Mouse (Mus musculus) layer of hippocampus, adult 8-10 months (tissue): ENCODE data around the gene Uhrf1bp1. TPM values are rescaled to one million over a fixed set of nuclear protein-coding genes. Genes with fewer than 3 reads are reported as not detected.
A peak's percentile ranks its signal among the peaks of the same experiment; 100 is the strongest.

ENCODE experiments used
- DNase-seq, 2 experiments: peaks; one replicate each; pipeline ENCODE4 v3.0.0; 2022; ENCODE audit warnings: low spot score in 2 of 2
- total RNA-seq, 4 experiments: library from RNA; stranded (reverse); gene quantifications; 2 replicates each; pipeline ENCODE4 v1.2.4; 2022

Uhrf1bp1 gene
- total RNA-seq, 4 experiments from 2014 or later = 17.5 to 20.4 (median 18.4) TPM

- DNase-seq = peak; percentile 96 to 97
These were observed 16.6 kb upstream of the Uhrf1bp1 start for GRCm38 (mm10) chr17:27839469-27840252.

DNA sequence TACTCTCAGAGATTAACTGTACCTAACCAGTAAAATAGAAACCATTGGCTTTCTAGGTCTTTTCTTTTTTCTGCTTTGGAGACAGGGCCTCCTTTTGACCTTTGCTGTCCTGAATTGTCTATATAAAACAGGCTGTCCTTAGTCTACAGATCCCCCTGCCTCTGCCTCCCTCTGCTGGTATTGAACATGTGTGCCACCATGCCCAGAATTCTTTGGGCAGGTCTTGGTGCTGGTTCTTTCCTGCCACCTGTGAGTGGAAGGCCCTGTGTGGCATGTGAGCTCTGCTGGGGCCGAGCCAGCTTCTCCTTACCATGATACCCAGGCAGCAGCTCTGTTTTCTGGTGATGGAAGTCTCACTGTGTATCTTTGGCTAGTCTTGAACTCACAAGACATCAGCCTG is 7.9 kb upstream of the Uhrf1bp1 start:
- no peak for DNase-seq

DNA sequence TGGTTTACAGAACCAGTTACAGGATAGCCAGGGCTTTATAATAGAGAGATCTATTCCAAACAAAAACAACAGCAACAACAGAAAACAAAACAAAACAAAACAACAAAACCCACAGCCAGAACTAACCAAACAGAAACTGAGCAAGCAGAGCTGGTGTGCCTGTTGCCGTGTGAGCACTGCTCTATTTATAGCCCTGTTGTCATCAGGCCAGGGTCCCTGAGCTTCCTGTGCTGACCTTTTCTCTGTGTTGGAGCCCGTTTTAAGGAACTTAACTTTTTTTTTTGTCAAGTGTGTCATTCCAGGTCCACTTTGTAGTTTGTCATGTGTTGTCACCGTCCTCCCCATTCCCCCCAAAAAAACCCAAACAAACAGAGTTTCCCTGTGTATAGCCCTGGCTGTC is 5.2 kb upstream of the Uhrf1bp1 start:
- no peak for DNase-seq

DNA sequence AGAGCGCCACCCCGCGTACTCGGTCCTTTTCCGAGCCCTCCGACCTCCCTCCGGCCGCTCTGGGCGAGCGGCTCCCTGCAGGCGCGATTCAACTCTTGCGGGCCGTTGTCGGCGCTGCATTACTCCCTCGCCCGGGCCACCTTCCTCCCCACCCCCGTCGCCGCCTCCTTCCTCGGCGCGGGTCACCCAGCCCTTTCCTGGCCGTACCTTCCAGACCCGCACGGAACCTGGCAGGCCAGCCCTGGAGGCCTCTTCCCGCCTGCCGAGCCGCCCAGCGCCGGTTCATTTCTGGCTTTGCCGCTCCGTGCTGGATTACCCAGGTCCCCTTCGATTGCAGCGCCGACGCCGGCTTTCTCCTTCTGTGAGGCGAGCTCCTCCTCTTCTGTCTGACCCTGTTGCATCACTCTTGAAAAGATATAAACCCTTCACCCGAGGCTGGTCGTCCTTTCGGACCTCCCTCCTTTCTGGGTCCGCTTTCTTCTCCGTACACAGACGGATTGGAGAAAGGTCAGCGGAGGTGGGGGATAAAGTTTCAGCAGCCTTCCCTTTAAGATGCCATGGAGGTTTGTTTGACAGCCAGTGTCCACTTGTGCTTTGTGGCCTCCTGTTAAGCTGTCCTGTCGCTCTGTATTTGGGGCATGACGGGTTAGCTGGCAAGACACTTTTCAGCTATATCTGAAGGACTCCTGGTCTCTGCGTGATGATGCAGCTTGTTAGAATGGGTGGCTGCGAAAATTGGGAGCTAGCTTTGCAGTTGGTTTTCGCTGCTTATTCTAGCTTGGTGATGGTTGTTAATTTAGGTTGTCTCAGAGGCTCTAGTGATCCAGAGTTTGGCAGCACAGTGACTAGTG is 782 bp downstream of the Uhrf1bp1 start:
- DNase-seq = peak in 1 of 2 experiments; percentile 21

DNA sequence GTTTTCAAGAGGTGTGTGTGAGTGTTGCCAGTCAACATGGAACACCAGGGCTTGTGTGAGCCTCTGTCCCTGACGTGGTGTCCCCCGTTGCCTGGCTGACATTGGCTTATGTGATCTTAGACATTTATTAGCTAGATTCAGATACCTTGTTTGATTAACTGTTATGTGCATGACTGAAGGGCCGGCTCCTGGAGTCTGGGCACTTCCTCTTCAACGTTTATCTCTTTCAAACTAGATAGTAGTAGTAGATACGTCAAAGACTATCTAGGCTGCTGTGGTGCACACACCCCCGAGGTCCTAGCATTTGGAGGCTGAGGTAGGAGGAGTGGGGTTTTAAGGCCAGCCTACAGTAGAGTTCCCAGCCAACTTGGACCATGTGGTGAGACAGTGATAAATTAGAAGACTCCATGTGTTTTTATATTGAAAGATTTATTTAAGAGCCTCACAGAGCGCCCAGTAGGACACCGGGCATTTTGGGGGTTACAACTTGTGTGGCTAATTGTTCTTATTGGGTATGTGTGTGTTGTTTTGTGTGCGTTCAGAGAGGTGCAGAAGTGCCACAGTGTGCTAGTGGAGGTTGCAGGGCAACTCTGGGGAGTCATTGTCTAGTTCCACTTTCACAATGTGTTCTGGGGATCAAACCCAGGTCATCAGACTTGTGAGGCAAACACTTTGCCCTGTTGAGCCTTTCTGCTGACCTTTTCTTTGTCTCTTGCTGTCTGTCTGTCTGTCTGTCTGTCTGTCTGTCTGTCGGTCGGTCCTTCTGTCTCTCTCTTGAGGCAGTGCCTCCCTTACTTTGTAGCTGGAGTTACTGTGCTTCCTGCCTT is 1.6 kb downstream of the Uhrf1bp1 start:
- DNase-seq = no peak

- no peak for DNase-seq
These were observed 2.9 kb downstream of the Uhrf1bp1 start for GRCm38 (mm10) chr17:27859131-27859530.

- no peak for DNase-seq
These were observed 9.2 kb downstream of the Uhrf1bp1 start for GRCm38 (mm10) chr17:27865461-27865860.

- DNase-seq = no peak
These were observed 10.5 kb downstream of the Uhrf1bp1 start for GRCm38 (mm10) chr17:27866737-27867136.

- DNase-seq = peak; percentile 60 to 69
These were observed 15.6 kb downstream of the Uhrf1bp1 start for GRCm38 (mm10) chr17:27871851-27872250.

DNA sequence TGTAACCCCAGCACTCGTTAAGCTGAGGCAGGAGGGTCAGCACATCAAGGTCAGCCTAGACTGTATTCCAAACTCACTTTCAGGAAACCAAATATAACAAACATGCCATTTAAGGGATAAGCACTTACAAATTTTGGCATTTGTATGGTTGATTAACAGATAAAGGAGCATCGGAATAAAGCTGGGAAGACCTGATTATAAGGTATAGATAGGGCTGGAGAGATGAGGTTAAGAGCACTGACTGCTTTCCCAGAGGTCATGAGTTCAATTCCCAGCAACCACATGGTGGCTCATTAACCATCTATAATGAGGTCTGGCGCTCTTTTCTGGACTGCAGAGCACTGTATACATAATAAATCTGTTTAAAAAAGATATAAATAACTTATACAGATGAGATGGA is 17.3 kb downstream of the Uhrf1bp1 start:
- DNase-seq = no peak

- DNase-seq = no peak
These were observed 18.3 kb downstream of the Uhrf1bp1 start for GRCm38 (mm10) chr17:27874510-27874909.

- no peak for DNase-seq
These were observed 25.3 kb downstream of the Uhrf1bp1 start for GRCm38 (mm10) chr17:27881518-27881917.

- no peak for DNase-seq
These were observed 26.9 kb downstream of the Uhrf1bp1 start for GRCm38 (mm10) chr17:27883129-27883528.

DNA sequence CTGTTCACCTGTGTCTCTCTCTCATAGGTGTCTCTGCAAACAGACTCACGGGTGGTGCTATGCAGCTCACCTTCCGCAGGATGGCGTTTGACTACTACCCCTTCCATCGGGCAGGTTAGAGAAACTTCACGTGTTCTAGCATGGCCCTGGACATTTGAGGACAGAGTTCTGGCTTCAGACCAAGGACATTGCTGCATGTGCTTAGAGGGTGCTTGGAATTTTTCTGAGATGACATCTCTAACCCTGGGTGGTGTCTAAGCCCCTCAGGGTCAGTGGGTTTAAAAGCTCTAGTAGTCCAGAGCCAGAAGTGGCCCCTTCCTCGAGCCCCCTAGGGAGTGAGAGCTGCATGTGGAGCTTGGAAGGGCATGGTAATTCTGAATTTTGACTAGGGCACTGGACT is 27.8 kb downstream of the Uhrf1bp1 start:
- DNase-seq = no peak

DNA sequence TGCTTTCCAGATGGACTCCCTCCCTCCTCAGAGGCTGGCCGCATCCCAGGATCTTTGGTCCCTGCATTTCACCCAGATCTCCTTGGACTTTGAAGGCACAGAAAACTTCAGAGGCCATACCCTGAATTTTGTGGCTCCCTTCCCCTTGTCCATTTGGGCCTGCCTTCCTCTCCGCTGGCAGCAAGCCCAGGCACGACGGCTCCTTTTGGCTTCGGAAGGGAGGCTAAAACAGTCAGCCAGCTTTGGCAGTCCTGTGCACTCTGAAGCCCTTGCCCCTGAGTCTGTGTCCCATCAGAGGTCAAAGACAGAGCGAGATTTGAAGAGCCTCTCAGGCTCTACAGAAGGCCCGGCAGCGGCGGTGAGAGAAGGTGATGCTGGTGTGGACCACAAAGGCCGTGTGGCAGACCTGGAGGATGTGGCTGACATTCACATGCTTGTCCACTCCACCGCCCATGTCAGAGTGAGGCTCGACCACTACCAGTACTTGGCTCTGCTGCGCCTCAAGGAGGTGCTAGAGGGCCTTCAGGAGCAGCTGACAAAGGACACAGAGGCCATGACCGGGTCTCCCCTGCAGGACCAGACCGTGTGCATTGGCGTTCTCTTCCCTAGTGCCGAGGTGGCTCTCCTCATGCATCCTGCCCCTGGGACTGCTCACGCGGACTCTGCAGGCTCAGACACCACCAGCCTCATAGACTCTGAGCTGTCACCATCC is 30.4 kb downstream of the Uhrf1bp1 start:
- no peak for DNase-seq

DNA sequence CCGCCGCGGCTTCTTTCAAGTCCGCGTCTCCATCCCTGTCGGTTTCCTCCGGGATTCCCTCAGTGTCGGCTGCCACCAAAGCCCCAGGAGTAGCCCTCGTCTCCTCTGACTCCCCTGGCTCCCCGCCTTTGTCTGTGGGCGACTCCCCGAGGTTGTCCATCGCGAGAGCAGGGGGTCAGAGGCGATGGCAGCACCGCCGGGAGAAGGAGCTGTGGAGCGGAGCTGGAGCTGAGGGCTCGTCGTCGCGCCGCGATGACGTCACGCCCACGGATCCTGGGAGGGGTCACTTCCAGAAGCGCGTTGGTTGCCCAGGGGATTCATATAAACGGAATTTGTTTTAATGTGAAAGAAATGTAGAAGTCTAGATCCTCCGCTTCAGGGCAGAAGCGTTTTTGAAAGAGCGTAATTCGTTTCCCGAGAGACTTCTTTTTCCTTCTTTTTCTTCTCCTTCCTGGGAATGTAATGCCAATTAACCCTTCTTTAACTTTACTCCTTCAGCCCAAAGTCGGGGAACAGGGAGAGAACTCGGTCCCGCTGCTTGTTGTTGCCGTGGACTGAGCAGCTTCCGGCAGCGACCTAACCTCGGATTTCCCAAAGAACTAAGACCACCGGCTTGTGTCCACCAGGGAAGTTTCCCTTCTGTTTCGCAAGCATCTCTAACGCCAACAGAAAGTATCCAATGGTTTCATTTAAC is 51.4 kb downstream of the Uhrf1bp1 start:
- DNase-seq = peak; percentile 88 to 96

- DNase-seq = no peak
These were observed 52.1 kb downstream of the Uhrf1bp1 start for GRCm38 (mm10) chr17:27908206-27908887.

DNA sequence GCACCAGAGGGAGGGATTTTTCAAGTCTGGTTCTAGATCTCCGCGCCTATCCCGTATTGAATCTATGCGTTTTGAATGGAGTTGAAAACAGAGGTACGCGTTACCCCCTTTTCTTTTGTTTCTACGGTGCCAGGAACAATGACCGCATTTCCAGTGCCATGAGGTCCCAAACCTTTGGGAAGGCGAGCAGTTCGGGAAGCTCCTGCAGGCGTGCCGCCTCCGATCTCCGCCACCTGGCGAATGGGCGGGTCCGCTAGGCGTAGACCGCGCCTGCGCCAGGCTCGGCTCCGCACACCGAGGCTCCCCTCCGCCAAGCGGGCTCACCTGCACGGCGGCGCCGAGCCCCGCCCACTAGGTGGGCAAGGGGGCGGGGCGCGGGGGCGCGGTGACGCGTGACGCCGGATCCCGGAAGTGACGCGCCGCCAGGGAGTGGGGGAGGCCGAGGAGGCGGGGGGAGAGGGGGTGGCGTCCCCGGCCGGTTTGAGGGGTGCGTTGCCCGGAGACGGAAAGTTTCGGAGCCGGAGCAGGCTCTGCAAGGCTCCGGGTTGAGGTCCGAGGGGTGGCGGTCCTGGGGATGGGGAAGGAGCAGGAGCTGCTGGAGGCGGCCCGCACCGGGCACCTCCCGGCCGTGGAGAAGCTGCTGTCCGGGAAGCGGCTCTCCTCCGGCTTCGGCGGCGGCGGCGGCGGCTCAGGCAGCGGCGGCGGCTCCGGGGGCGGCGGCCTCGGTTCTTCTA is 52.8 kb downstream of the Uhrf1bp1 start, which contains the start of gene Anks1:
TSS of gene Anks1 (plus strand) at position 419 of the 734 bp plus-strand sequence.
- peak; percentile 46 to 63 for DNase-seq
